Mouse (Mus musculus) kidney, adult 2 months (tissue): ENCODE measurements at regions not wholly inside any gene's neighbourhood (a gene's known extent, or its start where the extent isn't known, plus 50 kb on each side); places are given as distances from the start of the nearest gene placed in this dataset.

Experiments used
- CTCF ChIP-seq: fragments of 200-500 bp; conservative IDR thresholded peaks from 2 replicates; pipeline ENCODE4 v1.5.1; 2011; ENCODE audit warnings: low read depth, mild to moderate bottlenecking, control low read depth, low read length, moderate library complexity, mixed read lengths; ENCODE audit not compliant: insufficient read depth, insufficient read length
- POLR2A ChIP-seq: fragments of 200-500 bp; IDR thresholded peaks from one replicate; pipeline ENCODE4 v1.6.1; 2011; ENCODE audit warnings: low read depth, low read length, control low read depth

DNA sequence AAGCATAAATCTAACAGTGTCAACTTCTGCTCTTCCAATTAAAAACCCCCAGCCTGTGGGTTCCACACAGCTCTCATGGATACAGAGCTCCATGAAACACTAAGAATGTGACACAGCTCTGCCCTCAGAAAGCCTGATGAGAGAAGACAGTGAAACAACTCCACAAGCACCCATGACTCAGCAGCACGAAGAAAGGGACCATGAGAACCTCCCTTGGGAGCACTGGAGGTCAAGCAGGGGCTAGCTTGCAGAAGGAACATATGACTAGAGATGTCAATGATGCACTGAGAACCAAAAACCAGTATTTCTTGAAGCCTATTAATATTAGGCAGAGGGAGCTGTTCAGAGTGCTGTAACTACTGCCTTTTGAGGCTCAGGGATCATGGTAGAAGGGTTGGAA lies 59.0 kb upstream of the Fam78b start:
- TF ChIP-seq POLR2A = no peak
- TF ChIP-seq CTCF = no peak
